Mouse (Mus musculus): ENCODE results near the gene Ccdc50. TPM values are rescaled to one million over a fixed set of nuclear protein-coding genes. Genes with fewer than 3 reads are reported as not detected.
A peak's percentile ranks its signal among the peaks of the same experiment; 100 is the strongest.

The Ccdc50 gene
- polyA plus RNA-seq, 1 experiment from 2014 or later = 21.3 TPM

GRCm38 (mm10) chr16:27453823-27454222 is 65.2 kb downstream of the Ccdc50 start:
- TF ChIP-seq CTCF (IDR thresholded peaks at IDR 0.05; ENCODE audit: low read depth) (no peak), EP300 (optimal IDR thresholded peaks at IDR 0.05) (no peak)
- Histone ChIP-seq H3K9me3 (ENCODE audit: control insufficient read depth, low read length) (no peaks in the 10 kb centered on the region), H3K36me3 (ENCODE audit: control insufficient read depth, insufficient read depth, low read length) (no peaks in the 10 kb centered on the region), H3K4me1 (replicated peaks; ENCODE audit: control insufficient read depth, insufficient read depth) (no peaks in the 10 kb centered on the region), H3K4me2 (replicated peaks; ENCODE audit: low read depth) (no peak overlapping the region), H3K9ac (ENCODE audit: low read length) (no peak overlapping the region), H3K27ac (replicated peaks) (no peak overlapping the region), H3K27me3 (ENCODE audit: control insufficient read depth, insufficient read depth, low read length) (no peaks in the 10 kb centered on the region), H3K4me3 (ENCODE audit: low read depth, low read length) (no peak overlapping the region)
- ATAC-seq (ENCODE audit: low FRiP score, low TSS enrichment) = no peak
- WGBS = 65% methylated on average over 2 of the region's 2 CpGs
- DNase-seq (ENCODE audit: low spot score) = no peak

- Histone ChIP-seq H3K27ac (replicated peaks) (no peak overlapping the region), H3K9me3 (ENCODE audit: control insufficient read depth, low read length) (no peaks in the 10 kb centered on the region), H3K4me2 (replicated peaks; ENCODE audit: low read depth) (no peak overlapping the region), H3K4me1 (replicated peaks; ENCODE audit: control insufficient read depth, insufficient read depth) (no peaks in the 10 kb centered on the region), H3K9ac (ENCODE audit: low read length) (no peak overlapping the region), H3K27me3 (ENCODE audit: control insufficient read depth, insufficient read depth, low read length) (no peaks in the 10 kb centered on the region), H3K4me3 (ENCODE audit: low read depth, low read length) (no peak overlapping the region), H3K36me3 (ENCODE audit: control insufficient read depth, insufficient read depth, low read length) (no peaks in the 10 kb centered on the region)
- TF ChIP-seq CTCF (IDR thresholded peaks at IDR 0.05; ENCODE audit: low read depth) (peak; percentile 99), EP300 (optimal IDR thresholded peaks at IDR 0.05) (no peak)
- ATAC-seq (ENCODE audit: low FRiP score, low TSS enrichment) (no peak), DNase-seq (ENCODE audit: low spot score) (peak; percentile 81)
- WGBS = 17% methylated on average over 4 of the region's 4 CpGs
These were observed 68.6 kb downstream of the Ccdc50 start for GRCm38 (mm10) chr16:27457273-27457672.

GRCm38 (mm10) chr16:27468731-27469130 is 80.1 kb downstream of the Ccdc50 start:
- no peaks in the 10 kb centered on the region for H3K9me3 ChIP-seq (ENCODE audit: control insufficient read depth, low read length)
- H3K4me1 ChIP-seq (replicated peaks; ENCODE audit: control insufficient read depth, insufficient read depth) = no peaks in the 10 kb centered on the region
- DNase-seq (ENCODE audit: low spot score) (peak; percentile 47), ATAC-seq (ENCODE audit: low FRiP score, low TSS enrichment) (no peak)
- H3K27me3 ChIP-seq (ENCODE audit: control insufficient read depth, insufficient read depth, low read length) = no peaks in the 10 kb centered on the region
- 22% methylated on average over 5 of the region's 5 CpGs for WGBS
- TF ChIP-seq EP300 (optimal IDR thresholded peaks at IDR 0.05) = no peak
- TF ChIP-seq CTCF (IDR thresholded peaks at IDR 0.05; ENCODE audit: low read depth) = peak; percentile 88
- no peak overlapping the region for H3K9ac ChIP-seq (ENCODE audit: low read length)
- H3K27ac ChIP-seq (replicated peaks) = no peak overlapping the region
- H3K36me3 ChIP-seq (ENCODE audit: control insufficient read depth, insufficient read depth, low read length) = no peaks in the 10 kb centered on the region
- no peak overlapping the region for H3K4me2 ChIP-seq (replicated peaks; ENCODE audit: low read depth)
- H3K4me3 ChIP-seq (ENCODE audit: low read depth, low read length) = no peak overlapping the region

- 67% methylated on average over 6 of the region's 6 CpGs for WGBS
- Histone ChIP-seq H3K9me3 (ENCODE audit: control insufficient read depth, low read length) (no peaks in the 10 kb centered on the region), H3K4me2 (replicated peaks; ENCODE audit: low read depth) (no peak overlapping the region), H3K27me3 (ENCODE audit: control insufficient read depth, insufficient read depth, low read length) (no peaks in the 10 kb centered on the region), H3K4me1 (replicated peaks; ENCODE audit: control insufficient read depth, insufficient read depth) (no peaks in the 10 kb centered on the region), H3K4me3 (ENCODE audit: low read depth, low read length) (no peak overlapping the region), H3K27ac (replicated peaks) (no peak overlapping the region), H3K9ac (ENCODE audit: low read length) (no peak overlapping the region), H3K36me3 (ENCODE audit: control insufficient read depth, insufficient read depth, low read length) (no peaks in the 10 kb centered on the region)
- TF ChIP-seq EP300 (optimal IDR thresholded peaks at IDR 0.05) = no peak
- TF ChIP-seq CTCF (IDR thresholded peaks at IDR 0.05; ENCODE audit: low read depth) = no peak
- no peak for DNase-seq (ENCODE audit: low spot score)
- ATAC-seq (ENCODE audit: low FRiP score, low TSS enrichment) = no peak
These were observed 82.7 kb downstream of the Ccdc50 start for GRCm38 (mm10) chr16:27471389-27471788.

- H3K9ac ChIP-seq (ENCODE audit: low read length) = no peak overlapping the region
- no peaks in the 10 kb centered on the region for H3K27me3 ChIP-seq (ENCODE audit: control insufficient read depth, insufficient read depth, low read length)
- DNase-seq (ENCODE audit: low spot score) (no peak), ATAC-seq (ENCODE audit: low FRiP score, low TSS enrichment) (no peak)
- WGBS = 69% methylated on average over 1 of the region's 1 CpGs
- no peak overlapping the region for H3K4me3 ChIP-seq (ENCODE audit: low read depth, low read length)
- no peaks in the 10 kb centered on the region for H3K9me3 ChIP-seq (ENCODE audit: control insufficient read depth, low read length)
- H3K27ac ChIP-seq (replicated peaks) = no peak overlapping the region
- TF ChIP-seq CTCF (IDR thresholded peaks at IDR 0.05; ENCODE audit: low read depth) (no peak), EP300 (optimal IDR thresholded peaks at IDR 0.05) (no peak)
- no peaks in the 10 kb centered on the region for H3K36me3 ChIP-seq (ENCODE audit: control insufficient read depth, insufficient read depth, low read length)
- H3K4me1 ChIP-seq (replicated peaks; ENCODE audit: control insufficient read depth, insufficient read depth) = no peaks in the 10 kb centered on the region
- H3K4me2 ChIP-seq (replicated peaks; ENCODE audit: low read depth) = no peak overlapping the region
These were observed 95.2 kb downstream of the Ccdc50 start for GRCm38 (mm10) chr16:27483834-27484233.

Other genes starting within 250 kb of the Ccdc50 start
- gene Ostn, start 81.4 kb upstream of the Ccdc50 start, polyA plus RNA-seq (2015; fragmentation: Nextera tagmentation; extraction: Ambion mirVana) = not detected in 2 replicates
- 0.23 and 0.36 TPM in 2 replicates for gene Uts2b, start 18.6 kb upstream of the Ccdc50 start, polyA plus RNA-seq (2015; fragmentation: Nextera tagmentation; extraction: Ambion mirVana)